Mouse (Mus musculus) stomach, postnatal 0 days (tissue): ENCODE measurements around the gene Hoxc11.

Source experiments
- CTCF ChIP-seq: IDR thresholded peaks from 2 replicates; pipeline ENCODE4 v1.5.1; 2016; ENCODE audit warnings: antibody characterized with exemption, low read depth, mild to moderate bottlenecking, moderate library complexity
- EP300 ChIP-seq: optimal IDR thresholded peaks from 2 replicates; pipeline ENCODE3; 2016; ENCODE audit warnings: antibody characterized with exemption

GRCm38 (mm10) chr15:102939256-102940155 is 14.7 kb upstream of the Hoxc11 start:
- TF ChIP-seq EP300: no peak
- no peak for TF ChIP-seq CTCF
